Mouse (Mus musculus): ENCODE measurements around the gene Rnf167. TPM values are rescaled to one million over a fixed set of nuclear protein-coding genes. Genes with fewer than 3 reads are reported as not detected.

Gene Rnf167
- polyA plus RNA-seq, 1 experiment from 2014 or later, result 104 TPM

- peaks cover 35% of the 10 kb centered on the region for H3K36me3 ChIP-seq
- no peak for ATAC-seq (ENCODE audit: insufficient number of reproducible peaks, insufficient read depth, low FRiP score, low TSS enrichment)
- 45% methylated on average over 14 of the region's 14 CpGs for WGBS
Measured at GRCm38 (mm10) chr11:70670483-70670882, 23.4 kb downstream of the Rnf167 start.

GRCm38 (mm10) chr11:70671333-70672047 is 24.5 kb downstream of the Rnf167 start:
- H3K4me2 ChIP-seq (replicated peaks), result peak overlapping the region; percentile 74; the same call in 1 of the 2 replicates
- H3K4me3 ChIP-seq, result no peak overlapping the region
- no peaks in the 10 kb centered on the region for H3K9me3 ChIP-seq
- H3K27me3 ChIP-seq, result no peaks in the 10 kb centered on the region
- H3K9ac ChIP-seq, result no peak overlapping the region
- H3K36me3 ChIP-seq, result peaks cover 40% of the 10 kb centered on the region
- no peak overlapping the region for H3K27ac ChIP-seq
- 86% methylated on average over 16 of the region's 16 CpGs for WGBS
- ATAC-seq (ENCODE audit: insufficient number of reproducible peaks, insufficient read depth, low FRiP score, low TSS enrichment), result no peak
- H3K4me1 ChIP-seq, result peaks cover 24% of the 10 kb centered on the region

More at GRCm38 (mm10) chr11:70670483-70670882, 23.4 kb downstream of the Rnf167 start:
- H3K27ac ChIP-seq, result peak overlapping the region; percentile 95
- H3K9me3 ChIP-seq, result no peaks in the 10 kb centered on the region
- H3K4me1 ChIP-seq, result peaks cover 25% of the 10 kb centered on the region
- peak overlapping the region; percentile 70 for H3K9ac ChIP-seq
- H3K27me3 ChIP-seq, result no peaks in the 10 kb centered on the region
- H3K4me2 ChIP-seq (replicated peaks), result peak overlapping the region; percentile 74
- H3K4me3 ChIP-seq, result peak overlapping the region; percentile 52

- no peak for ATAC-seq (ENCODE audit: insufficient number of reproducible peaks, insufficient read depth, low FRiP score, low TSS enrichment)
- Histone ChIP-seq H3K4me3 (no peak overlapping the region), H3K36me3 (peaks cover 38% of the 10 kb centered on the region), H3K4me2 (replicated peaks) (no peak overlapping the region), H3K9me3 (no peaks in the 10 kb centered on the region), H3K27me3 (no peaks in the 10 kb centered on the region), H3K9ac (no peak overlapping the region), H3K27ac (no peak overlapping the region), H3K4me1 (peaks cover 9% of the 10 kb centered on the region; the same call in 1 of the 2 replicates)
- 69% methylated on average over 6 of the region's 6 CpGs for WGBS
Measured at GRCm38 (mm10) chr11:70674014-70674413, 27.0 kb downstream of the Rnf167 start.

GRCm38 (mm10) chr11:70674501-70674900 is 27.5 kb downstream of the Rnf167 start:
- 64% methylated on average over 11 of the region's 11 CpGs for WGBS
- H3K36me3 ChIP-seq, result peaks cover 43% of the 10 kb centered on the region
- H3K4me3 ChIP-seq, result no peak overlapping the region

GRCm38 (mm10) chr11:70678092-70678491 is 31.1 kb downstream of the Rnf167 start:
- no peak overlapping the region for H3K4me3 ChIP-seq
- no peak overlapping the region for H3K9ac ChIP-seq
- WGBS, result 70% methylated on average over 9 of the region's 9 CpGs
- no peaks in the 10 kb centered on the region for H3K27me3 ChIP-seq
- H3K27ac ChIP-seq, result no peak overlapping the region
- no peak overlapping the region for H3K4me2 ChIP-seq (replicated peaks)
- H3K36me3 ChIP-seq, result peaks cover 44% of the 10 kb centered on the region
- ATAC-seq (ENCODE audit: insufficient number of reproducible peaks, insufficient read depth, low FRiP score, low TSS enrichment), result no peak
- H3K4me1 ChIP-seq, result peaks cover 5% of the 10 kb centered on the region
- H3K9me3 ChIP-seq, result no peaks in the 10 kb centered on the region

More at GRCm38 (mm10) chr11:70674501-70674900, 27.5 kb downstream of the Rnf167 start:
- no peak overlapping the region for H3K27ac ChIP-seq
- no peak overlapping the region for H3K4me2 ChIP-seq (replicated peaks)
- ATAC-seq (ENCODE audit: insufficient number of reproducible peaks, insufficient read depth, low FRiP score, low TSS enrichment), result no peak
- no peaks in the 10 kb centered on the region for H3K27me3 ChIP-seq
- 0 out of 2 replicates have a peak overlapping the region, but pooled peaks have one; percentile 1 for H3K9ac ChIP-seq
- H3K9me3 ChIP-seq, result no peaks in the 10 kb centered on the region
- H3K4me1 ChIP-seq, result peaks cover 9% of the 10 kb centered on the region; the same call in 1 of the 2 replicates

- Histone ChIP-seq H3K9me3 (no peaks in the 10 kb centered on the region), H3K9ac (no peak overlapping the region), H3K4me2 (replicated peaks) (no peak overlapping the region), H3K27me3 (no peaks in the 10 kb centered on the region), H3K4me3 (no peak overlapping the region), H3K27ac (no peak overlapping the region), H3K36me3 (peaks cover 47% of the 10 kb centered on the region), H3K4me1 (peaks cover 5% of the 10 kb centered on the region)
- no peak for ATAC-seq (ENCODE audit: insufficient number of reproducible peaks, insufficient read depth, low FRiP score, low TSS enrichment)
- 46% methylated on average over 2 of the region's 2 CpGs for WGBS
Measured at GRCm38 (mm10) chr11:70678576-70678975, 31.5 kb downstream of the Rnf167 start.

GRCm38 (mm10) chr11:70679361-70679760 is 32.3 kb downstream of the Rnf167 start:
- H3K27ac ChIP-seq, result no peak overlapping the region
- peaks cover 5% of the 10 kb centered on the region for H3K4me1 ChIP-seq
- no peak overlapping the region for H3K4me2 ChIP-seq (replicated peaks)
- no peak for ATAC-seq (ENCODE audit: insufficient number of reproducible peaks, insufficient read depth, low FRiP score, low TSS enrichment)
- WGBS, result 95% methylated on average over 8 of the region's 8 CpGs
- H3K27me3 ChIP-seq, result no peaks in the 10 kb centered on the region
- no peak overlapping the region for H3K9ac ChIP-seq
- no peaks in the 10 kb centered on the region for H3K9me3 ChIP-seq
- peaks cover 49% of the 10 kb centered on the region for H3K36me3 ChIP-seq
- no peak overlapping the region for H3K4me3 ChIP-seq

GRCm38 (mm10) chr11:70679894-70680293 is 32.9 kb downstream of the Rnf167 start:
- H3K9ac ChIP-seq, result no peak overlapping the region
- no peak overlapping the region for H3K4me2 ChIP-seq (replicated peaks)
- H3K36me3 ChIP-seq, result peaks cover 53% of the 10 kb centered on the region
- WGBS, result 89% methylated on average over 8 of the region's 8 CpGs
- no peak overlapping the region for H3K4me3 ChIP-seq
- H3K27me3 ChIP-seq, result no peaks in the 10 kb centered on the region
- H3K27ac ChIP-seq, result no peak overlapping the region
- peaks cover 5% of the 10 kb centered on the region for H3K4me1 ChIP-seq
- ATAC-seq (ENCODE audit: insufficient number of reproducible peaks, insufficient read depth, low FRiP score, low TSS enrichment), result no peak
- H3K9me3 ChIP-seq, result no peaks in the 10 kb centered on the region

GRCm38 (mm10) chr11:70681170-70681569 is 34.1 kb downstream of the Rnf167 start:
- Histone ChIP-seq H3K36me3 (peaks cover 47% of the 10 kb centered on the region), H3K4me3 (no peak overlapping the region), H3K9me3 (no peaks in the 10 kb centered on the region), H3K4me2 (replicated peaks) (no peak overlapping the region), H3K27me3 (no peaks in the 10 kb centered on the region), H3K9ac (peak overlapping the region; percentile 27; the same call in 1 of the 2 replicates), H3K4me1 (peaks cover 5% of the 10 kb centered on the region), H3K27ac (no peak overlapping the region)
- ATAC-seq (ENCODE audit: insufficient number of reproducible peaks, insufficient read depth, low FRiP score, low TSS enrichment), result no peak
- 61% methylated on average over 12 of the region's 12 CpGs for WGBS

- Histone ChIP-seq H3K4me2 (replicated peaks) (no peak overlapping the region), H3K27ac (no peak overlapping the region), H3K9me3 (no peaks in the 10 kb centered on the region), H3K9ac (no peak overlapping the region), H3K4me3 (no peak overlapping the region), H3K27me3 (no peaks in the 10 kb centered on the region), H3K36me3 (peaks cover 44% of the 10 kb centered on the region), H3K4me1 (peaks cover 13% of the 10 kb centered on the region)
- ATAC-seq (ENCODE audit: insufficient number of reproducible peaks, insufficient read depth, low FRiP score, low TSS enrichment), result no peak
- 16% methylated on average over 11 of the region's 11 CpGs for WGBS
Measured at GRCm38 (mm10) chr11:70681897-70682581, 35.0 kb downstream of the Rnf167 start.

- Histone ChIP-seq H3K4me3 (no peak overlapping the region), H3K4me2 (replicated peaks) (no peak overlapping the region), H3K36me3 (peaks cover 44% of the 10 kb centered on the region), H3K9me3 (no peaks in the 10 kb centered on the region), H3K27ac (no peak overlapping the region), H3K9ac (no peak overlapping the region), H3K27me3 (no peaks in the 10 kb centered on the region), H3K4me1 (peaks cover 19% of the 10 kb centered on the region)
- ATAC-seq (ENCODE audit: insufficient number of reproducible peaks, insufficient read depth, low FRiP score, low TSS enrichment), result no peak
- WGBS, result 91% methylated on average over 5 of the region's 5 CpGs
Measured at GRCm38 (mm10) chr11:70683640-70684039, 36.6 kb downstream of the Rnf167 start.
